Mouse (Mus musculus): ENCODE results near the gene Zfp97. TPM values are rescaled to one million over a fixed set of nuclear protein-coding genes. Genes with fewer than 3 reads are reported as not detected.

Gene Zfp97
- total RNA-seq (2023; ENCODE audit: inconsistent age) = 6.2 to 8.3 TPM (median 8.1 TPM) in 4 replicates

DNA sequence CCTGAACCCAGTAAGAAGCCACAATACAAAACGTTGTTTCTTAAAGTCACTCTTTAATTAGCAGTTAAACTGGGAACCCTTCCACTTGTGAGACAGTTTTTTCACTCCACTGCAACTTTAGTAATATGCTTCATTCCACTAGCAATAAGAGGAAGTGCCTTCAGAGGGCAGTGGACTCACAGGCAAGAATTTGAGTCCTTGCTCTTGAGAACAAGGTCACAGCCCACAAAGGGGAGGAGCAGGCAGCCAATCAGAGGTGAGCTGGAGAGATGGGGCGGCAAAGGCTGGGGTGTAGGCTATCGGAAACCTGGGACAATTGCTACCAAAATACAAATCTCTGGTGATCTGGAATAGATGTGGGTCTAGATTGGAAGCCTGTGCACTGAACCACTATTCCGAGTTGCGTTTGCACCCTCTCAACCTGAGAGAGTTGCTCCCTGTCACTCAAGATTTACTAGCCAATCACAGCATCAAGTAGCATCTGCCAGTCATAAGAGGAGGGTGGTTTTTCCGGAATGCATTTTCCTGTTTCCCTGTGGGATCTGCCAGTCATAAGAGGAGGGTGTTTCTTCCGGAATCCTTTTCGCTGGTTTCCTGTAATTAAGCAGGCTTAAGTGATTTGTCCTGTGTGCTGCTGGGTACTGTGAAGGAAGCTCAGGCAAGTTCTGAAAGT is at the start of gene Zfp97:
TSS of gene Zfp97 (plus strand) at position 586 of the 673 bp plus-strand sequence.

Other genes with a start within 250 kb of the Zfp97 start
- gene Zfp960, start 57.3 kb upstream of the Zfp97 start, total RNA-seq (2023; ENCODE audit: inconsistent age) = 2.7 to 4.5 TPM (median 4.0 TPM) in 4 replicates